Mouse (Mus musculus) ZHBTc4 (cell line): ENCODE data around the gene Jsrp1.
A peak's percentile ranks its signal among the peaks of the same experiment; 100 is the strongest.
"Not testable (repeated sequence)": the region's sequence is repeated elsewhere in the genome, so short reads cannot be mapped to it uniquely, and the experiment has no call there.

ENCODE experiments used
- DNase-seq: peaks from one replicate; pipeline ENCODE4 v3.0.0-alpha.2; 2011; ENCODE audit warnings: low read depth, low spot score

The Jsrp1 gene

DNA sequence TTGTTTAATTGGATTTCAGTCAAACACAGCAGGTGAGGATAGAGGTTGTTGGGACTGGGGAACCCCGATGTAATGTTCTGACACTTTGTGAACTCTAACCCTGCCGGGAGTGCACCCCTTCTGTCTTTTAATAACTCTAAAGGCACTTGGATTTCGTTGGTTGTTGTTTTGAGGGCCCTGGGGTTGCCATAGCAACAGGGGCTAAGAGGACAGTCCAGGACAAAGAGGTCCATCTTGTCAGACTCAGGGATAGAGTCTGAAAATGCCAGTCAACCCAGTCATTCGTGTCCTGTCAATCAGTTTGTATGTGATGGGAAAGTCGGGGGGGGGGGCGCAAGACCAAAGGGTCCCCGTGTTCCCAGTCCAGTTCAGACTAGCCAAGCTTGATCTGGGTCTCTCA lies 19.5 kb upstream of the Jsrp1 start:
- DNase-seq: no peak

DNA sequence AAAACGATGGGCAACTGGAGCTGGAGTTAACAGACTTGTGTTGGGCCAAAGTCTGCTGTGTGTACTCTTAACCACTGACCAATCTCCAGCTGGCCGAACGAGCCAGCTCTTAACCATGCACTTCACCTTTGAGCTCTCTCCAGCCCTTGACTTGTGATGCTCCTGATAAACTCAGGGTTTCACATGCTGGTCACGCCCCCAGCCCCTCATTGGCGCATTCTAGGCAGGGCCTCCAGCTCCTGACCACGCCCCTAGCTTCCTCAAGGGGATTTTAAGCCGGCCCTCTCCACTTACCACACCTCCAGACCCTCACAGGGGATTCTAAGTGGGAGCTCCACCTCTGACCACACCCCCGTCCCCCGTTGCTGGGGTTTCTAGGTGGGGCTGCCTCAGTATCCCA lies 17.8 kb upstream of the Jsrp1 start:
- peak; percentile 93 for DNase-seq

DNA sequence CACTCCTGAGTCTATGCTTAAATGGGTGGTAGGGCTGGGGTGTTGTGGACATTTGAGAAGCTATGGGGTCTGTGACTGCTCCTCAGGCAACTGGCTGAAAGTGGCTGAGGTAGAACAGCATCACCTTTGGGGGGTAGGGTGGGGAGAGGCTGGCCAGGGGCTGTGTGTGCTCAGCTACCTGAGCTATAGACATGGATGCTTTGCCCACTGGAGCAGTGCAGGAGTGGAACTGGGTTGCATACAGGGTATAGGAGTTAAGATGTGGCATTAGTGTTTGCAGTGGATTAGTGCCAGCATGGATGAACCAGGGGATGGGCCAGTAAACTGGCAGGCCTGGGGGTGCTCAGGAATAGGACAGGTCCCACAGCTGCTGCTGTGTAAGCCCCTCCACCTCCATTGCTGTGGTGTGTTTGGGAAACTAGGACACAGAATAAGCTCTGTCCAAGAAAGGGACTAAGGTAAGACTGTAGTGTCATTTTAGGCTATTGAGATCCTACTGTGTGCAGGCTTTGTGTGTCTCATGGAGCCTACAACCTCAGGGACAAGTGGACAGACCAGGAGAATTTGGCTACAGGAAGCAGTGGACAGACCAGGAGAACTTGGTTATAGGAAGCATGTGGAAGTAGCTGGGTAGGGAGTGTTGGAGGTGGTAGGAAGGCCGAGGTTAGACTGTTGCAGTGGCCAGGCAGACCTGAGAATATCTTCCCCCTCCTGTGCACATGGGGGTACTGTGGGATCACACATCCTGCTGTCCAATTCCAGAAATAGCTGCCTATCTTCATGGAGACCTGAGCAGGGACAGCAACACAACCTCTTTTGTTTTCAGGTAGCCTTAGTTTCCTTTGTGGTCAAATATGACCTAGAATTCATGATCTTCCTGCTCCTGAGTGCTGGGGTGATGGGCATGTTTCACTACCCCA lies 16.3 kb upstream of the Jsrp1 start:
- DNase-seq: no peak

DNA sequence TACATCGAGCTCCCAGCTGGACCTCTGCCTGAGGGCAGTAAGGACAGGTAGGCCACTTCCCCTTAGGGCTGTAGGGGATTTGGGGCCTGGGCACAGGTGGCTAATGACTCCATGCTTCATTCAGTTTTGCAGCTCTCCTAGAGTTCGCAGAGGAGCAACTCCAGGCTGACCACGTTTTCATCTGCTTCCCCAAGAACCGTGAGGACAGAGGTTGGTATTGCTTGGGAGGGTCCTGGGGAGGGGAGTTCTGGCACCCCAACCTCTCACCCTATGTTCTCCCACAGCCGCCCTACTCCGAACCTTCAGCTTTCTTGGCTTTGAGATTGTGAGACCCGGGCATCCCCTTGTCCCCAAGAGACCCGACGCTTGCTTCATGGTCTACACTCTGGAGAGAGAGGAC lies 15.3 kb upstream of the Jsrp1 start:
- DNase-seq: not testable (repeated sequence)

DNA sequence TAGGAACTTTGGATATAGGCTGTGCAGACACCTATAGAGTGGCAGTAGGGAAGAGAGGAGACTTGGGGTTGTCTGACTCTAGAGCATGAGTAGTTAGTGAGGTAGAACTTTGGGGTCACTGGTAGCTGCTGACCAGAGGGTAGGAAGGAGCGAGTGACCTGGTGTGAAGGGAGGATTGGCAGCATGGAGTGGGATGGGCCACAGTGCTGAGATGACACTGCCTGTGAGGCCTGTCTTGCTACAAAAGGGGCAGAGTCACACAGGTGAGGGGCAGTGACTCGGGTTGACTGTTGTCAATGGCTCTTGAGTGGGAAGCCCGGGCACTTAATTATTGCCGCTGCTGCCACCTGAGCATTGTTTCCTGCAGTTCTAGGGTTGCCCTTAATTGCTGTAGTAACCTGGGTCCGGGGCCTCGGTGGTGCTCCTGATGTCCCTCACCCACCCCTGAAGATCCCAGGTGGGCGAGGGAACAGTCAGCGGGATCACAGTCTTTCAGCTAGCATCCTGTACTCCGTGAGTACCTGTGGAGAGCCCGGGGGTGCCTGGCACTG lies 14.6 kb upstream of the Jsrp1 start:
- no peak for DNase-seq

DNA sequence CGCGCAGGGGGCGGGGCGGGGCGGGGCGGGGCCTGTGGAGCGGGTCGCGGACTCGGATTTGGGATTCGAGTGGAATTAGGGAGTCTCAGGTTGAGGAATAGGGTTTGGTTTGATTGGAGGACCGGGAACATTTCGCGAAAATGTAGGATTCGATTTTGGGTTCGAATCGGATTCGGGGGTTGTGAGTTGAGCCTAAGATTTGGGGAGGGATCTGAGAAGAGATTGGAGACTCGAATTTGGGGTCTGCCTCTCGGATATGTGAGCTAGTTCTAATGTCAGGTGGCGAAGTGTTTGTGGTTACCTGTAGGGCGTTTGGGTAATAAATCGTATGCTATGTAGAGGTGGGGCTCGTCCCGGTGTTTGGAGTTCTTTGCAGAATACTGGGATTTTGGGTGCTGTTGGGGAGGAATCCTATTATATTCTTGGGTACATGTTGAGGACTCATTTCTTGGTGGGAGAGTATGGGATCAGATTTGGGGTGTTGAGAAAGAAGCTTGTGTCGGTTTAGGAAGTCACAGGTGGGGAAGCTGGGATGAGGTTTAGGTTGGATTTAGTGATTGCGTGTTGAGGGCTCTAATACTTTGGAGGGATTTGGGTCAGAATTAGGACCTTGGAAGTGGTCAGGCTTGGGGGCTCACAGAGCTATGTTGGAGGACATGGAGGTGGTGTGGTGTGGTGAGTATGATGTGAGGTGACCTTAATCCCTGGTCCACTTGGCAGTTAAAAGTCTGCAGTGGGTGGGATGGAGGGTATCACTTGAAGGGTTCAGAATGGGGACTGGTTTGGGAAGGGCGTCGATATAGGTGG lies 14.0 kb upstream of the Jsrp1 start:
- DNase-seq: no peak

DNA sequence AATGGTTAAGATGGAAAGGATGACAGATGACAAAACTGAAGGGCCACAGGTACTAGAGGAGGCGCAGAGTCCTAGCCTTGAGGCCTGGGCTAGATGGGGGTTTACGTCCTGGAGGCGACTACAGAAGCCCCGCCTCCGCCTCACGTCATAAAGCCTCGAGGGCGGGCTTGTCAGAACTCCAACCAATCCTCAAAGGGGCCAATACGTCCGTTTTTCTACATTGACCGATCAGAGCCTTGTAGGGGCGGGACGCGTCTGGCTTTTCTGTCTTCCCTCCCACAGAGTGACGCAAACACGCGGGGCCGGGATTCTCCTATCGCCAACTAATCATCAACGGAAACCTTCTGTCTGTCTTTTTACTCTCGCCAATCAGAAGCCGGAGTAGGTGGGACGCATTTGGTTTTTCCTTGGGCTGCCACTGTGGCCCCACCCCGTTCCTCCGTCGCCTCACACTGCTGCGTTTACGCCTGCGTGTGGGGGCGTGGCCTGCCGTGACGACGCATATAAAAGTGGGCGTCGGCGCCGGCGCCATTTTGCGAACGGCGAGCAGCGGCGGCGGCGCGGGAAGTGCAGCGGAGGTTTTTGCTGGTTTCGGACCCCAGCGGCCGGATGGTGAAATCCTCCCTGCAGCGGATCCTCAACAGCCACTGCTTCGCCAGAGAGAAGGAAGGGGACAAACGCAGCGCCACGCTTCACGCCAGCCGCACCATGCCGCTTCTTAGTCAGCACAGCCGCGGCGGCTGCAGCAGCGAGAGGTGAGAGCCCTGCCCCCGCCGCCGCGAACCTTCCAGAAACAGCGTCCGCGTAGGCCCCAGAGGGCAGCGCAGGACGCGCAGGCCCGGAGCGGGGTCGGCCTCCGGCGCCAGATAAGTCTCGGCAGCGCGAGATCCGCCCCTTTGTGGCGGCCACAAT lies 13.1 kb upstream of the Jsrp1 start, which contains the start of gene Oaz1:
Oaz1 (plus strand) TSS at position 506 of the 912 bp plus-strand sequence.
- DNase-seq: peak; percentile 100

DNA sequence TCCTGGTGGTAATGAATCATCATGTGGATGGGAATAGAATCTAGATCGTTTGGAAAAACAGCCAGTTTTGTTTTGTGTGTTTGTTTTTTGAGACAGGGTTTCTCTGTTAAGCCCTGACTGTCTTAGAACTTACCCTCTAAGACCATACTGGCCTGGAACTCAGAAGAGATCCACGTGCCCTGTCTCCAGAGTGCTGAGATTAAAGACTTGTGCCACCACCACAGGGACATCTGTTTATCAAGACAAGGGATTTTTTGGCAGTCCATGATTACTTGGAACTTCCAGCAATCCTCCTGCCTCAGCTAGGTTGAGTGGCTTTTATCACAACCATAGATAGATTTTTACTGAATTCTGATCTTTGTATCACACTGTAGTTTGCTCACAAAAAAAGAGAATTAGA lies 11.5 kb upstream of the Jsrp1 start:
- DNase-seq: no peak

DNA sequence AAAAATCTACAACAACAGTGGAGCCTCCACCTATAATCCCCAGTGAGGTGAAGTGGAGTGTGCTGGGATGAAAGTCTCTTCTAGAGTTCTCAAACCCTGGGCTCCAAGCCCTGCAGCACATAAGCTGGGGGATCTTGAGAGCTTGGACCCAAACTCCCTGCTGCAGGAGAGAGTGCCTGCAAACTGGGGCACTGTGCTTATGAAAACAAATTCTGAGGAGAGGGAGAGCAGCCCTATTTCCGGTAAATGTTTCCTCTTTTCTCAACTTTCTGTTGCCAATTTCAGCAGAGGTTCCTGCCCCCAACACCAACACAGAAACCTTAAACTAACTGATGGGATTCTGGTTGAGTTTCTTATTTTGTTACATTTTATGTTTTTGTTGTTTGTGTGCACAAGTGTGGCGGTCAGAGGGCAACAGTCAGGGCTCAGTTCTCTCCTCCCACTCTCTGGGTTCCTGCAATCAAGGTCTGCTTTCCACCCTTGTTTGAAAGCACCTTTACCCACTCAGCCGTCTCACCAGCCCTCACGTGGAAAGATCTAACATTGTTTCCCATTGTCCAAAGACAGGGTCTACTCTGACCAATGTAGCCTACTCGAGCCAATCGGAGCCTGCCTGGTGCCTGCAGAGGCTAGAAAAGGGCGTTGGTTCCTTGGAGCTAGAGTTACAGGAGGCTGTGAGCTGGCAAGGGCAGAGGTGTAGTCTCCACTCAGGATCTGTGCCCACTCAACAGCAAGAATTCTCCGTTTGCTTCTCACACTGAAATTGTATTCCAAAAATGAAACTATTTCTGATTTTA lies 10.7 kb upstream of the Jsrp1 start:
- peak; percentile 52 for DNase-seq

DNA sequence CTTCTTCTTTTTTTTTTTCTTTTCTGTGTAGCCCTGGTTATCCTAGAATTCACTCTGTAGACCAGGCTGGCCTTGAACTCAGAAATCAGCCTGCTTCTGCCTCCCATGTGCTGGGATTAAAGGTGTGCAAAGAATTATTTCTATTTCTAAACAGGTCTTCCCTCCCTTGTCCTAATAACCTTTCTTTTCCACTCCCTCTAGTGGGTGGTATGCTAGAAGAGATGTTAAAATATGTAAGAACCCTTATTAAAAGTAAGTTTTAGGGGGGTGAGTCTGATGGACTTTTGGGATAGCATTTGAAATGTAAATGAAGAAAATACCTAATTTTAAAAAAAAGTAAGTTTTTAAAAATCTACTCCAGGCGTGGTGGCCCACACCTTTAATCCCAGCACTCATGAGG lies 10.0 kb upstream of the Jsrp1 start:
- DNase-seq: no peak

DNA sequence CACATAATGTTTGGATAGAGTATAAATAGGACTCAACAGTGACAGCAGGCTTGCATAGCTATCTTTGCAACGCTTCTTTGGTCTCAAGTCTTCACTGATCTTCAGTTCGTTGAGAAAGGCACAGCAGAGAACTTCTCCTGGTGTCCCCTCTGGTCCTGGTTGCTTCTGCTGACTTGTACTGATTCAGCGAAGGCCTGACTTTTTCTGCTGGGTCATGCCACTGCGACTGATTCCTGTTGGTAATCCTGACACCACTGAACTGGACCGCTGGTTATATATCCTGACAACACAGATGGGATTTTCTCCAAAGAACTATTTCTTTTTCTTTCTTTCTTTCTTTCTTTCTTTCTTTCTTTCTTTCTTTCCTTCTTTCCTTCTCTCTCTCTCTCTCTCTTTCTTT lies 9.2 kb upstream of the Jsrp1 start:
- DNase-seq: no peak

DNA sequence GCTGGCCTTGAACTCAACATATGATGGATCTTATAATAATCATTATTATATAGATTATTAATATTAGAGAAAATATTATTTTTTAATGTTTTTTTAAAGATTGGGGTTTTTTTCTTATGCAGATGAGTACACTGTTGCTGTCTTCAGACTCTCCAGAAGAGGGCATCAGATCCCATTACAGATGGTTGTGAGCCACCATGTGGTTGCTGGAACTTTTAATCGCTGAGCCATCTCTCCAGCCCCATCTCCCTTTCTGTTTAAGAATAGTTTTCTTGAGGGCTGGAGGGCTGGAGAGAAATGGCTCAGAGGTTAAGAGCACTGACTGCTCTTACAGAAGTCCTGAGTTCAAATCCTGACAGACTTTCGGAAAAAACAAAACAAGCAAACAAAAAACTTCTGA lies 8.7 kb upstream of the Jsrp1 start:
- DNase-seq: peak; percentile 67

DNA sequence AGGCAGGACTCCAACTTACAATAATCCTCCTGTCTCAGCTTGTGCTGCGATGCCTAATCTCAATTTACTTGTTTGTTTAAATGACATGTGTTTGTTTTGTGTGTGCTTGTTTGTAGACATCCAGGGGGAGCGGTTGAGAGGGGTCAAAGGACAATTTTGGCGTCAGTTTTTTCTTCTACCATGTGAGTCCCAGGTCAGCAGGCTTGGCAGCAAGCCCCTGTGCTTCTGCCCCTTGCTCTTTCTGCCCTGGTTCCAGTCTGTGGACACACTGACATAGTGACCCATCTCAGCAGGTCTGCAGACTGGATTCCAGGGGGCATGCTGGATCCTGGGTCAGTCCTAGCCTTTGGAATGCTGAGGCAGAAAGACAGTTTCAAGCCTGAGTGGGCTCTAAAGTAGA lies 6.1 kb upstream of the Jsrp1 start:
- no peak for DNase-seq

DNA sequence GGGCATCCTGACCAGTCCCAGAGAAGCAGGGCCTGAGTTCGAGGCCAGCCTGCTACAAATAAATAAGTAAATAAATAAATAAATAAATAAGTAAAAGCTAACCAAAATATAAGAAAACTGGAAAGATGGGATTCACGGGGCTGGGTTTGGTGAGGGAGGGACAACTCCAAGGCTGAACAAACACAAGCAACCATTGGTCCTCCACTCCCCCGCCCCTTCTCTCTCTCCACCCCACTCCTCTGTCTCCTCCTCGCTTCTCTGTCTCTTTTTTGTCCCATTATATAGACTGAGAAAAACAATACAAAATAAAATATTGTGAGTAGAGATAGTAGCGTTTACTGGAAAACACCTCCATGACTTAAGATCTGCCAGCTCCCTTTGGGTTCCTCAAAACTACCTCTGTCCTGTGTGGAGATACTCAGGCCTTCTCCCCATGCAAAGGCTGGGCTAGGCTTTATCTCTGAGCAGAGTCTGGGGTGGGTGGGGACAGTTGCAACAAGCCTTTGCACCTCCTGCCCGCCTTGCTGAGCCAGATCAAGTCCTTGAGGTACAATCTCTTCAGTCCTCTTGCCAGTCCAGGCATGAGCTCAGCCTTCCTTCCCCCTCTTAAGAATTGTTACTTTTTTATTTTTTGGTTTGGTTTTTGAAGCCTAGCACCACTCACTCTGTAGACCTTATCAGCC lies 5.4 kb upstream of the Jsrp1 start:
- DNase-seq: no peak

DNA sequence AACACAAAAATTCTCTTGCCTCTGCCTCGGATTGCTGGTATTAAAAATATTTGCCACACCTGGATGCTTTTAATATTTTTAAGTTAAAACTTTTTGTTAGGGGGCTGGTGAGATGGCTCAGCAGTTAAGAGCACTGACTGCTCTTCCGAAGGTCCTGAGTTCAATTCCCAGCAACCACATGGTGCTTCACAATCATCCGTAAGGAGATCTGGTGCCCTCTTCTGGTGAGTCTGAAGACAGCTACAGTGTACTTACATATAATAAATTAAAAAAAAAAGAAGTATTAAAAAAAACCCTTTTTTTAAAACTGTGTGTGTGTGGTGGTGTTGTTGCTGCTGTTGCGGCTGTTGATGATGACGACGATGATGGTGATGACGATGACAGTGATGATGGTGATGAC lies 4.7 kb upstream of the Jsrp1 start:
- DNase-seq: peak; percentile 62

DNA sequence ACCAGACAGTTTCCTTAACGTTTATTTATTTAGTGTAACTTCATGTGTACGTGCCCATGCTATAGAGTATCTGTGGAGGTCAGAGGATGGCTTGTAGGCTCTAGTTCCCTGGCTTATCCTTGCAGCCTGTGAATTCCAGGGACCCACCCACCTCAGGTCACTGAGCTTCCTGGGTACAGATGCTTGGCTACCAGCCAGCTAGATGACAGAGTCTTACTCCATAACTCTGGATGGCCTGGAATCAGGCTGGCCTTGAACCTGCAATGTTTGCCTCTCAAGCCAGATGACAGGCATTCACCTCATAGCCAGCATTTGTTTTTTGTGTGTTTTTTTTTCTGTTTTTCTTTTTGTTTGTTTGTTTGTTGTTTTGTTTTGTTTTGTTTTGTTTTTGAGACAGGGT lies 3.9 kb upstream of the Jsrp1 start:
- DNase-seq: no peak

DNA sequence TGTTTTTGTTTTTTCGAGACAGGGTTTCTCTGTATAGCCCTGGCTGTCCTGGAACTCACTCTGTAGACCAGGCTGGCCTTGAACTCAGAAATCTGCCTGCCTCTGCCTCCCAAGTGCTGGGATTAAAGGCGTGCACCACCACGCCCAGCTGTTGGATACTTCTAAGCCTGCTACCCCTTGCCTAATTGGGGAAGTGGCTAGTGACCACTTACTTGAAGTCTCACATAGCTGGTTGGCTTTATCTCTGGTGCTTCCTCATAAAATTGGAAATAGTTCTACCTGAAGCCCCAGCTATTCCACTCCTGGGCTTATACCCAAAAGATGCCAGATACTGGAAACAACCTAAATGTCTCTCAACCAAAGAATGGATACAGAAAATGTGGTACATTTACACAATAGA lies 3.0 kb upstream of the Jsrp1 start:
- DNase-seq: not testable (repeated sequence)

DNA sequence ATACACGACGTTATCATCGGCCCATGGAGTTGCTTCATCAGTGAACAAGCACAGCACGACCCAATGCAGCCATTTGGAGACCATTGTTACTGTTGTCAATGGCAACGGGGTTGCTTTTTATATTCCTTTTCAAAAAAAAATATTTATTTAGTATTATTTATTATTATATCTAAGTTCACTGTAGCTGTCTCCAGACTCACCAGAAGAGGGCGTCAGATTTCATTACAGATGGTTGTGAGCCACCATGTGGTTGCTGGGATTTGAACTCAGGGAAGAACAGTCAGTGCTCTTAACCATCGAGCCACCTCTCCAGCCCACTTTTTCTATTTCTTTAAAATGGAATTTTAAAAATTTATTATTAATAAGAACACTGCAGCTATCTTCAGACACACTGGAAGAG lies 1.5 kb upstream of the Jsrp1 start:
- no peak for DNase-seq

DNA sequence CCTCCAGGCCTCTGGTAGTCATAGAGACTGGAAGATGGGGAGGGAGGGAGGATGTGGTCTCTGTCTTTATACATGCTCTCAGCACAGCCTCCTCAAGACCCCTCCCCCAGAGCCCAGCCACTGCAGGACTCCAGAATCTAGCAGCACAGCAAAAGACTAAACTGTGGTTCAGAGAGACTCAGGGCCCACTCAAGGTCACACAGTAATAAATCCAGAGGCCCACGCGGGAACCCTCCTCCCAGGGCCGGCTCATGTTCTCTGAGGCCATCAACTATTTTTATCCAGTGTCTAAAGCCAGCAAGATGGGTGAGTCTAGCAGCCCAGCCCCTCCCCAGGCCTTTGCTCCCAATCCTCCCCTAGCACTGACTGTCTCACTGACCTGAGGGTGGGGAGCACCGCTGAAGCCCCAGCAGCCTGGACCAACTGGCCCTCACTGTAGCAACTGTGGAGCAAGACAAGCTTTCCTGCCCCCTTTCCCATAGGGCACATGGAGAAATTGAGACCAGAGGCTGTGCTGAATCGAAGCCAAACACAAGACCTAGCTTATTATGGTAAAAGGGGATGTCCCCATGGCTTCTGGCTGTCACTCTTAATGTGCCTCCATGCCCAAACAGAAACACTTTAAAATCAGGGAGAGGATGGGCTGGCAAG lies 782 bp downstream of the Jsrp1 start:
- no peak for DNase-seq
